Mouse (Mus musculus) E14TG2a.4 (cell line): Measurements from ENCODE around the gene Cracr2a.
A peak's percentile ranks its signal among the peaks of the same experiment; 100 is the strongest.

Experiments
- CTCF ChIP-seq: conservative IDR thresholded peaks from 2 replicates; pipeline ENCODE4 v1.5.1; 2014; ENCODE audit warnings: low read length
- NANOG ChIP-seq: IDR thresholded peaks from 2 replicates; pipeline ENCODE4 v1.6.1; 2014; ENCODE audit warnings: borderline replicate concordance, low read length, mixed read lengths
- POU5F1 ChIP-seq: IDR thresholded peaks from 2 replicates; pipeline ENCODE4 v1.6.1; 2014; ENCODE audit warnings: low read length, borderline replicate concordance

DNA sequence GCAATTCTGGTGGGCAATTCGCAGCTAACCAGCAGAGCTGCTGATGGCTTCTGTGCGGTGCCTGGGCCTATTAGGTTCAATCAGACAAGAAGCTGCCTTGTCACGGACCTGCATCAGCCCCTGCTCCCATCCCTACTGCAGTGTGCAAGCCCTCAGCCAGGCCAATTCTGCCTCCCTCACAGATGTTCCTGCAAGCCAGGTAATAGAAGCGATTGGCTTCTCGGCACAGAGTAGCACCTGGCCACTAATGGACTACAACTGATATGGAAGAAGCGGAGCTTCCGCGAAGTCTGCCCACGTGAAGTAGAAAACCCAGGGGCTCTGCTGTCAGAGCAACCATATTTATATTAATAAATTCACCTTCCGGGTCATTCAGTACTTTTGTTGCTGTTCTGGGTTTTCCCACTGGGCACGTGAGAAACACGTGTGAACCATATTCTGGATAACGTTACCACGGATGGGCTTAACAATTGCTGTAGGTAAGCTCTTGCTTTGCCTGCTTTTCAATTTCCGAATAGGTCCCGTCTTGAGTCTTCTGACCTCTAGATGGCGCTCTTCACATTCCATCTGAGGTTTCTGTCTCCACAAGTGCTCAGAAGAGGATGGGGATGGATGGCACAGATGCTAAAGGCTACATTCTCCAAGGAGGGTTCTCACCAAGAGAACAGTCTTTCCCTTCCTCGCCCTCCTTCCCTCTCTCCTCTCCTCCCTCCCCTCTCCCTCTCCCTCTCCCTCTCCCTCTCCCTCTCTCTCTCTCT, 19.3 kb upstream of the Cracr2a start:
- peak; percentile 54 for TF ChIP-seq CTCF
- TF ChIP-seq NANOG = no peak
- no peak for TF ChIP-seq POU5F1
